Mouse (Mus musculus) lung, adult 2 months (tissue): Measurements from ENCODE around the gene Hcn2.

Experiments
- CTCF ChIP-seq: fragments of 200-500 bp; IDR thresholded peaks from 2 replicates; pipeline ENCODE4 v1.5.1; 2011; ENCODE audit warnings: mild to moderate bottlenecking, low read length, control low read depth; ENCODE audit not compliant: insufficient read depth
- POLR2A ChIP-seq: fragments of 200-500 bp; IDR thresholded peaks from 2 replicates; pipeline ENCODE4 v1.6.1; 2011; ENCODE audit warnings: low read depth, mild to moderate bottlenecking, control low read depth, low read length, borderline replicate concordance; ENCODE audit errors: extremely low read depth

GRCm38 (mm10) chr10:79670071-79670888, 46.2 kb upstream of the Hcn2 start:
- TF ChIP-seq POLR2A (no peak), CTCF (no peak)
